Comparison of ENCODE assay signal across 20 mouse cellular contexts in the genomic region with DNA sequence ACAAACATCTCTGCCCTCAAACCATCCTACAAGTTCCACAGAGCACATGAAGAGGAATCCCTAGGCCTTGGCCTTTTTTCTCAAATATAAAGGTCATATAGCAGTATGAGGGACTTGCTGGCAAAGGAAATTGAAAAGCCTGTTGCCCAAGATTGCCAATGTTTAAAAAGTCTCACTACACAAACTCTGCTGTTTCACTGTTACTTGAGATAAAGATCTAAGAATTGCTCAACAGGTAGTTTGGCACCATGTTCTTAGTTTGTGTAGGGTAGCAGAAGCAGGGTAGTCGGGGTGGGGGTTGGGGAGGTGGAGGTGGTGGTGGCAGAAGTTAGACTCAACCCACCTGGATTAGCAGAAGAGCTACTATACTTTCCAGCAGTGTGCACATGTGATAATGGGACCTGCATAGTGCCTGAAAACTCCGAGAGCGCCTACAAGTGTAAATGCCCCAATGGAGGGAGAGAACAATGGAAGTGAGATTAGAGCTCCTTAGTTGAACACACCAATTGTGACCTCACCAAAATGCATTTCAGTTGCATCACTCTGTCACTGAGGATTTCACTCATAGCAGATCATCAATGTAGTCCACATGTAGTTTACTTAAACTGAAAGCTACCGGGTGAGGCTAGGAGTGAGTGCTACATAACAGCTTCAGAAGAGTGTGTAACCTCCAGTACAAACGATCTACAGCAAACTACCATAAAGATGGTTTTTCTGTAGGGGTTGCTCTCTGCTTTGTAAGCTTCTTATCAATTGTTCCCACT.
A peak's percentile ranks its signal among the peaks of the same experiment; 100 is the strongest.
DNase-seq lines count a peak whose midpoint lies in the region; ATAC-seq lines count a peak whose summit lies in the region.
"Had no signal": no experiment of that assay in that cellular context is flagged by ENCODE, and none has a peak within 500 bp of the region (broad histone marks: within the 10 kb centered on the region; RNA-seq: fewer than 3 reads in every experiment).

No protein-coding gene starts in this region.

- peak; percentile 24 for DNase-seq in heart, adult 11 months
- DNase-seq in heart, embryonic 10.5 days (ENCODE audit: low spot score): no peak
- DNase-seq in lung, postnatal 10 days: peak; percentile 27
- DNase-seq in lung, postnatal 14 days: no peak
- DNase-seq in liver, embryonic 13.5 days: no peak
- no peak for DNase-seq in layer of hippocampus, postnatal 14 days (ENCODE audit: low spot score in 2 of 2)
- no peak for DNase-seq in testis, postnatal 10 days (ENCODE audit: low spot score)
- DNase-seq: cerebellum, adult 18-20 months; cerebellum, postnatal 25 days; embryo, embryonic 11 days; right cerebral cortex, postnatal 14 days had no signal

- H3K36me3 ChIP-seq in heart, embryonic 10.5 days: no peaks in the 10 kb centered on the region
- H3K36me3 ChIP-seq in liver, embryonic 13.5 days: no peaks in the 10 kb centered on the region
- no peaks in the 10 kb centered on the region for H3K36me3 ChIP-seq in midbrain, embryonic 15.5 days (replicated peaks)
- H3K36me3 ChIP-seq: heart, embryonic 13.5 days; hindbrain, embryonic 13.5 days; limb, embryonic 15.5 days; midbrain, embryonic 13.5 days had no signal

- H3K9ac ChIP-seq in liver, embryonic 13.5 days: no peak overlapping the region
- no peak overlapping the region for H3K9ac ChIP-seq in midbrain, embryonic 15.5 days
- H3K9ac ChIP-seq: heart, embryonic 13.5 days; hindbrain, embryonic 13.5 days; limb, embryonic 15.5 days; midbrain, embryonic 13.5 days had no signal

- no peaks in the 10 kb centered on the region for H3K27me3 ChIP-seq in heart, embryonic 10.5 days (ENCODE audit: insufficient read depth, poor library complexity, severe bottlenecking)
- no peaks in the 10 kb centered on the region for H3K27me3 ChIP-seq in liver, embryonic 13.5 days
- no peaks in the 10 kb centered on the region for H3K27me3 ChIP-seq in midbrain, embryonic 15.5 days (replicated peaks)
- H3K27me3 ChIP-seq: heart, embryonic 13.5 days; hindbrain, embryonic 13.5 days; limb, embryonic 15.5 days; midbrain, embryonic 13.5 days had no signal

- 71% methylated on average over 5 of the region's 5 CpGs for WGBS in heart, embryonic 10.5 days
- 73% methylated on average over 5 of the region's 5 CpGs for WGBS in liver, embryonic 13.5 days (ENCODE audit: insufficient replicate concordance)
- WGBS in midbrain, embryonic 15.5 days: 77% methylated on average over 5 of the region's 5 CpGs

- H3K4me3 ChIP-seq in heart, embryonic 10.5 days: no peak overlapping the region
- no peak overlapping the region for H3K4me3 ChIP-seq in liver, embryonic 13.5 days (replicated peaks)
- no peak overlapping the region for H3K4me3 ChIP-seq in midbrain, embryonic 15.5 days
- H3K4me3 ChIP-seq: heart, embryonic 13.5 days; hindbrain, embryonic 13.5 days; layer of hippocampus, adult 2 months; limb, embryonic 15.5 days; midbrain, embryonic 13.5 days had no signal

- peaks cover 37% of the 10 kb centered on the region for H3K4me1 ChIP-seq in heart, embryonic 10.5 days
- peaks cover 36% of the 10 kb centered on the region for H3K4me1 ChIP-seq in liver, embryonic 13.5 days (replicated peaks)
- peaks cover 7% of the 10 kb centered on the region; the same call in 1 of the 2 replicates for H3K4me1 ChIP-seq in midbrain, embryonic 15.5 days

- ATAC-seq in liver, embryonic 13.5 days (ENCODE audit: low read depth): 0 out of 2 replicates have a peak, but pooled peaks have one; percentile 15
- no peak for ATAC-seq in midbrain, embryonic 15.5 days (replicated peaks)
- ATAC-seq: inflammation-experienced regulatory T-cells, adult 6 months; midbrain, embryonic 13.5 days had no signal

- H3K27ac ChIP-seq in heart, embryonic 10.5 days: no peak overlapping the region
- H3K27ac ChIP-seq in liver, embryonic 13.5 days: no peak overlapping the region
- no peak overlapping the region for H3K27ac ChIP-seq in midbrain, embryonic 15.5 days
- H3K27ac ChIP-seq: heart, embryonic 13.5 days; hindbrain, embryonic 13.5 days; kidney, postnatal 0 days; layer of hippocampus, adult 2 months; limb, embryonic 15.5 days; midbrain, embryonic 13.5 days had no signal

- H3K4me2 ChIP-seq in liver, embryonic 13.5 days: no peak overlapping the region
- no peak overlapping the region for H3K4me2 ChIP-seq in midbrain, embryonic 15.5 days
- H3K4me2 ChIP-seq: heart, embryonic 13.5 days; hindbrain, embryonic 13.5 days; limb, embryonic 15.5 days; midbrain, embryonic 13.5 days had no signal

- H3K9me3 ChIP-seq in heart, embryonic 10.5 days: no peaks in the 10 kb centered on the region
- no peaks in the 10 kb centered on the region for H3K9me3 ChIP-seq in liver, embryonic 13.5 days (replicated peaks)
- no peaks in the 10 kb centered on the region for H3K9me3 ChIP-seq in midbrain, embryonic 15.5 days
- H3K9me3 ChIP-seq: G1E; heart, embryonic 13.5 days; hindbrain, embryonic 13.5 days; limb, embryonic 15.5 days; midbrain, embryonic 13.5 days had no signal

Comparison
In these comparisons a context has a peak if more than half of its experiments do, and no peak if none do; other contexts are left out.
1. DNase-seq: peak in heart, adult 11 months (single experiment) and lung, postnatal 10 days (single experiment); none in heart, embryonic 10.5 days (single experiment), lung, postnatal 14 days (single experiment), liver, embryonic 13.5 days (single experiment), layer of hippocampus, postnatal 14 days (0 of 2) and testis, postnatal 10 days (single experiment).